Mouse (Mus musculus) cerebellum, adult 2 months (tissue): Measurements from ENCODE around the gene Lrig2.

Experiments
- CTCF ChIP-seq: fragments of 200-500 bp; IDR thresholded peaks from 2 replicates; pipeline ENCODE4 v1.5.1; 2011; ENCODE audit warnings: low read depth, mild to moderate bottlenecking, control low read depth, low read length, moderate library complexity, borderline replicate concordance; ENCODE audit not compliant: insufficient read depth
- POLR2A ChIP-seq: fragments of 200-500 bp; IDR thresholded peaks from 2 replicates; pipeline ENCODE4 v1.6.1; 2011; ENCODE audit warnings: low read length, control low read depth, borderline replicate concordance; ENCODE audit not compliant: insufficient read depth

- TF ChIP-seq POLR2A (no peak), CTCF (no peak)
Measured at GRCm38 (mm10) chr3:104396736-104397081, 115.0 kb downstream of the Lrig2 start.
